Mouse (Mus musculus) CD4-positive helper T cell, adult 2 months (primary cell): ENCODE measurements around the gene Supt4a.

Experiments
- DNase-seq: peaks from one replicate; pipeline ENCODE4 v3.0.0-alpha.2; 2012; ENCODE audit warnings: low read depth, missing footprints, low spot score

The Supt4a gene

GRCm38 (mm10) chr11:87763988-87764876 is 26.9 kb downstream of the Supt4a start:
- peak; percentile 58 for DNase-seq

- DNase-seq = no peak
These were observed 31.4 kb downstream of the Supt4a start for GRCm38 (mm10) chr11:87768745-87769144.

GRCm38 (mm10) chr11:87770989-87771388 is 33.6 kb downstream of the Supt4a start:
- DNase-seq = peak; percentile 79

- DNase-seq = no peak
These were observed 35.0 kb downstream of the Supt4a start for GRCm38 (mm10) chr11:87772354-87772753.

GRCm38 (mm10) chr11:87778100-87778765 is 40.9 kb downstream of the Supt4a start:
- DNase-seq = peak; percentile 26

- DNase-seq = no peak
These were observed 41.6 kb downstream of the Supt4a start for GRCm38 (mm10) chr11:87778915-87779314.

GRCm38 (mm10) chr11:87779392-87779791 is 42.0 kb downstream of the Supt4a start:
- no peak for DNase-seq

GRCm38 (mm10) chr11:87780130-87780529 is 42.8 kb downstream of the Supt4a start:
- no peak for DNase-seq

GRCm38 (mm10) chr11:87790088-87790487 is 52.7 kb downstream of the Supt4a start:
- DNase-seq = no peak
